Mouse (Mus musculus) Muller cell, postnatal 12 days (primary cell): ENCODE data around the gene Socs7.

Experiments used
- DNase-seq: peaks from one replicate; pipeline ENCODE4 v3.0.0-alpha.2; 2015; ENCODE audit errors: inconsistent ontology term

Gene Socs7

GRCm38 (mm10) chr11:97416637-97417035 lies 54.3 kb downstream of the Socs7 start:
- no peak for DNase-seq

GRCm38 (mm10) chr11:97418834-97419539 lies 56.6 kb downstream of the Socs7 start:
- no peak for DNase-seq

- DNase-seq: peak; percentile 94
Measured at GRCm38 (mm10) chr11:97419540-97419900, 57.2 kb downstream of the Socs7 start.

- peak; percentile 91 for DNase-seq
Measured at GRCm38 (mm10) chr11:97422507-97422906, 60.2 kb downstream of the Socs7 start.

GRCm38 (mm10) chr11:97424092-97424692 lies 61.8 kb downstream of the Socs7 start:
- DNase-seq: peak; percentile 78

GRCm38 (mm10) chr11:97424802-97425201 lies 62.5 kb downstream of the Socs7 start:
- no peak for DNase-seq

- peak; percentile 96 for DNase-seq
Measured at GRCm38 (mm10) chr11:97427794-97428725, 65.7 kb downstream of the Socs7 start.

GRCm38 (mm10) chr11:97428726-97429077 lies 66.4 kb downstream of the Socs7 start:
- DNase-seq: no peak

- DNase-seq: no peak
Measured at GRCm38 (mm10) chr11:97429615-97430014, 67.3 kb downstream of the Socs7 start.

- no peak for DNase-seq
Measured at GRCm38 (mm10) chr11:97432015-97432414, 69.7 kb downstream of the Socs7 start.

- no peak for DNase-seq
Measured at GRCm38 (mm10) chr11:97432983-97433539, 70.7 kb downstream of the Socs7 start.

GRCm38 (mm10) chr11:97434121-97434520 lies 71.8 kb downstream of the Socs7 start:
- no peak for DNase-seq

- DNase-seq: peak; percentile 90
Measured at GRCm38 (mm10) chr11:97434704-97435454, 72.5 kb downstream of the Socs7 start.

GRCm38 (mm10) chr11:97435808-97436491 lies 73.6 kb downstream of the Socs7 start:
- no peak for DNase-seq

- DNase-seq: peak; percentile 95
Measured at GRCm38 (mm10) chr11:97437745-97438144, 75.4 kb downstream of the Socs7 start.

GRCm38 (mm10) chr11:97438868-97439267 lies 76.5 kb downstream of the Socs7 start:
- no peak for DNase-seq

- peak; percentile 77 for DNase-seq
Measured at GRCm38 (mm10) chr11:97439935-97440334, 77.6 kb downstream of the Socs7 start.

- DNase-seq: peak; percentile 67
Measured at GRCm38 (mm10) chr11:97440441-97440881, 78.1 kb downstream of the Socs7 start.

- DNase-seq: peak; percentile 89
Measured at GRCm38 (mm10) chr11:97441036-97441657, 78.8 kb downstream of the Socs7 start.

- DNase-seq: peak; percentile 78
Measured at GRCm38 (mm10) chr11:97441658-97442125, 79.3 kb downstream of the Socs7 start.
